Mouse (Mus musculus): ENCODE data around the gene Tmem266.

Tmem266 gene

GRCm38 (mm10) chr9:55468397-55468796, 141.7 kb downstream of the Tmem266 start:
- DNase-seq, result no peak

- no peak for DNase-seq
Observed at GRCm38 (mm10) chr9:55476084-55476483, 149.4 kb downstream of the Tmem266 start.

- DNase-seq, result no peak
Observed at GRCm38 (mm10) chr9:55478699-55479098, 152.0 kb downstream of the Tmem266 start.

DNA sequence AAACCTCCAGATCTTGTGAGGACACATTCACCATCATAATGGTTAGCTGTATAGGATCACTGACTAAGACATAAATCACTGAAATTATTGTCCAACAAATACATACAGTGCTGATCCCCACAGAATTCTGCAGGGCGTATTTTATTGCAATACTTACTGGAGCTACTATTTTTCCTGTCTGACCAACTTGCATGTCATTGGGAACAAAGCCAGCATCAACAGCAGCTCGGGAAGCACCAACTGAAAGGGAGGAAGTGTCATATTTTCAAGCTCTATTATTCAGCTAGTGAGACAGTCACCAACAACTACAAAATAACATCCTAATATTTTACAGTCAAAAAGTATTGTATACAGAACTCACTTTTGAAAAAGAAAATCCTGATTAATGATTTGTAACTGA, 155.4 kb downstream of the Tmem266 start:
- no peak for DNase-seq
